Mouse (Mus musculus) thymus, postnatal 10 days (tissue): ENCODE results near the gene Kank4.

Experiments
- DNase-seq, 2 experiments: peaks; one replicate each; pipeline ENCODE4 v3.0.0; 2021; ENCODE audit warnings: low spot score in 2 of 2

The Kank4 gene

GRCm38 (mm10) chr4:98717735-98718546 is 99.4 kb downstream of the Kank4 start:
- DNase-seq = no peak

DNA sequence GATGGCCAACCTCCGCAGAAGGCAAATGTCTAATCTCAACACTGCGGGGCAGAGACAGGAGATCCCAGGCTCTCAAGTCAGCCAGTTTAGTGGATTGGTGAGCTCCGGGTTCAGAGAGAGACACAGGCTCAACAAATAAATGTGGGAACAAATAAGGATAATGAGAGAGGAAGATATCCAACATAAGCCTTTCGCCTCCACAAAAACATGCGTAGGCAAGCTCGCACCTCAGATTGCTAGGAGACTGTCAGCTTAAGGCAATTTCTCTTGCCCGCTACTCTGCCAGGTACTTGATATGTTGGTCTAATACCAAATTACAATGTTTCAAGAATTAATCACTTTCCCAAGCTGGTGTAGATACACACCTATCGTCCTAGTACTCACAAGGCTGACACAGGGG is 106.4 kb downstream of the Kank4 start:
- no peak for DNase-seq
